Mouse (Mus musculus) bone marrow, adult 2 months (tissue): ENCODE measurements around the gene Olfr961.

Source experiments
- CTCF ChIP-seq: fragments of 200-500 bp; IDR thresholded peaks from 2 replicates; pipeline ENCODE4 v1.5.1; 2011; ENCODE audit warnings: low read length, control low read depth; ENCODE audit not compliant: control insufficient read depth, insufficient read depth
- POLR2A ChIP-seq: fragments of 200-500 bp; IDR thresholded peaks from 2 replicates; pipeline ENCODE4 v1.6.1; 2011; ENCODE audit warnings: low read depth, mild to moderate bottlenecking, control low read depth, low read length, borderline replicate concordance; ENCODE audit not compliant: control insufficient read depth

DNA sequence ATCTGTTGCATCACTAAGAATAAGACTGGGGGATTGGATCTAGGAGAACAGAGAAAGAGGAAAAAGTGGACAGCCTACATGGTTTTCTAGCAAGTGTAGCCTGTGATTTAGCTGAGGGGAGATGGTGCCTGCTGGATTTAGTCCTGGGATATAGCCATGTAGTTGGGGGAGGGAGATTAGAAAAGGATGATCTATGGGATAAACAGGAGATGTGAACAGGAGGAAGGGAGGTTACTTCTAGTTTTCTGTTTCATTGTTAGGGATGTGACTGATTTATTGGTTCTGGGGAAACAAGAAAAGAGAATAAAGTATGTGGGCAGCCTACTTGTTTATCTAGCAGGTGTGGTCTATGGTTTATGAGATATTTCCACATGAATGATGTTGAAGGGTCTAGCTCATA is 36.4 kb upstream of the Olfr961 start:
- TF ChIP-seq POLR2A (no peak), CTCF (no peak)
